Mouse (Mus musculus) neural tube, embryonic 13.5 days (tissue): ENCODE data around the gene Cdk20. TPM values are rescaled to one million over a fixed set of nuclear protein-coding genes. Genes with fewer than 3 reads are reported as not detected.
A peak's percentile ranks its signal among the peaks of the same experiment; 100 is the strongest.
"Not testable (repeated sequence)": the region's sequence is repeated elsewhere in the genome, so short reads cannot be mapped to it uniquely, and the experiment has no call there.

ENCODE experiments used
- ATAC-seq: fragments of 200-750 bp; cut with Nextera tagmentation; 2 replicates; pipeline ENCODE4 v1.8.0; 2017; ENCODE audit warnings: low read depth, mild to moderate bottlenecking, moderate TSS enrichment, moderate library complexity
- H3K27ac ChIP-seq: fragments of 300-500 bp; sonication (generic); replicated peaks from 2 replicates; pipeline ENCODE4 v1.5.1; 2015; ENCODE audit warnings: moderate library complexity, mild to moderate bottlenecking, inconsistent platforms
- H3K27me3 ChIP-seq: fragments of 300-500 bp; sonication (generic); 2 replicates; pipeline ENCODE4 v1.6.1; 2015; ENCODE audit warnings: mild to moderate bottlenecking, inconsistent platforms
- H3K36me3 ChIP-seq: fragments of 300-500 bp; sonication (generic); 2 replicates; pipeline ENCODE4 v1.6.1; 2015; ENCODE audit warnings: mild to moderate bottlenecking, inconsistent platforms
- H3K4me1 ChIP-seq: fragments of 300-500 bp; sonication (generic); replicated peaks from 2 replicates; pipeline ENCODE4 v1.6.1; 2015; ENCODE audit warnings: inconsistent platforms
- H3K4me2 ChIP-seq: fragments of 300-500 bp; sonication (generic); 2 replicates; pipeline ENCODE4 v1.6.1; 2015; ENCODE audit warnings: inconsistent platforms, mild to moderate bottlenecking, moderate library complexity
- H3K4me3 ChIP-seq: fragments of 300-500 bp; sonication (generic); 2 replicates; pipeline ENCODE4 v1.5.1; 2015; ENCODE audit warnings: mild to moderate bottlenecking, inconsistent platforms
- H3K9ac ChIP-seq: fragments of 300-500 bp; sonication (generic); 2 replicates; pipeline ENCODE4 v1.6.1; 2015; ENCODE audit warnings: moderate library complexity, mild to moderate bottlenecking, inconsistent platforms
- H3K9me3 ChIP-seq: fragments of 300-500 bp; sonication (generic); 2 replicates; pipeline ENCODE4 v1.6.1; 2016; ENCODE audit warnings: inconsistent platforms
- WGBS: fragments of 180-500 bp; shearing (Covaris S2); methylation state at CpG from one replicate; pipeline ENCODE4 v1.1.7; 2015; 5-methylcytosine and 5-hydroxymethylcytosine counted together
- polyA plus RNA-seq: library from polyadenylated mRNA; unstranded; fragments of >200 nt; fragmentation: Nextera tagmentation; extraction: Ambion mirVana; gene quantifications from 2 replicates; pipeline ENCODE4 v1.2.1, GENCODE M21; 2015

Gene Cdk20
- polyA plus RNA-seq, 1 experiment from 2014 or later: 16.9 TPM

- no peak overlapping the region for H3K4me3 ChIP-seq
- no peaks in the 10 kb centered on the region for H3K36me3 ChIP-seq
- WGBS: 16% methylated on average over 1 of the region's 1 CpGs
- no peak overlapping the region for H3K9ac ChIP-seq
- H3K9me3 ChIP-seq: no peaks in the 10 kb centered on the region
- H3K27me3 ChIP-seq: no peaks in the 10 kb centered on the region
- no peak overlapping the region for H3K27ac ChIP-seq
- H3K4me2 ChIP-seq: no peak overlapping the region
- no peak for ATAC-seq
- H3K4me1 ChIP-seq: peaks cover 18% of the 10 kb centered on the region
These were observed 2.8 kb upstream of the Cdk20 start for GRCm38 (mm10) chr13:64429328-64429727.

GRCm38 (mm10) chr13:64437801-64438200 is 5.7 kb downstream of the Cdk20 start:
- Histone ChIP-seq H3K4me3 (no peak overlapping the region), H3K4me2 (no peak overlapping the region), H3K9me3 (no peaks in the 10 kb centered on the region), H3K36me3 (peaks cover 19% of the 10 kb centered on the region; the same call in 1 of the 2 replicates), H3K27me3 (no peaks in the 10 kb centered on the region), H3K4me1 (peaks cover 10% of the 10 kb centered on the region), H3K27ac (no peak overlapping the region), H3K9ac (no peak overlapping the region)
- ATAC-seq: no peak
- WGBS: 78% methylated on average over 7 of the region's 7 CpGs

GRCm38 (mm10) chr13:64438863-64439452 is 6.8 kb downstream of the Cdk20 start:
- H3K27me3 ChIP-seq: no peaks in the 10 kb centered on the region
- no peak overlapping the region for H3K4me3 ChIP-seq
- H3K36me3 ChIP-seq: peaks cover 19% of the 10 kb centered on the region; the same call in 1 of the 2 replicates
- WGBS: 55% methylated on average over 9 of the region's 9 CpGs
- peak; percentile 40; the same call in 1 of the 2 replicates for ATAC-seq
- no peaks in the 10 kb centered on the region for H3K4me1 ChIP-seq
- no peak overlapping the region for H3K9ac ChIP-seq
- no peak overlapping the region for H3K4me2 ChIP-seq
- no peak overlapping the region for H3K27ac ChIP-seq
- H3K9me3 ChIP-seq: no peaks in the 10 kb centered on the region

GRCm38 (mm10) chr13:64439471-64439870 is 7.4 kb downstream of the Cdk20 start:
- Histone ChIP-seq H3K9me3 (no peaks in the 10 kb centered on the region), H3K4me1 (no peaks in the 10 kb centered on the region), H3K36me3 (peaks cover 19% of the 10 kb centered on the region; the same call in 1 of the 2 replicates), H3K4me3 (no peak overlapping the region), H3K27ac (no peak overlapping the region), H3K9ac (no peak overlapping the region), H3K4me2 (no peak overlapping the region), H3K27me3 (no peaks in the 10 kb centered on the region)
- no peak for ATAC-seq
- WGBS: 86% methylated on average over 5 of the region's 5 CpGs

- ATAC-seq: no peak
- H3K9me3 ChIP-seq: no peaks in the 10 kb centered on the region
- H3K36me3 ChIP-seq: peaks cover 19% of the 10 kb centered on the region; the same call in 1 of the 2 replicates
- H3K4me3 ChIP-seq: no peak overlapping the region
- no peaks in the 10 kb centered on the region for H3K27me3 ChIP-seq
- WGBS: 81% methylated on average over 4 of the region's 4 CpGs
- no peaks in the 10 kb centered on the region for H3K4me1 ChIP-seq
- H3K4me2 ChIP-seq: no peak overlapping the region
- H3K9ac ChIP-seq: no peak overlapping the region
- H3K27ac ChIP-seq: no peak overlapping the region
These were observed 8.5 kb downstream of the Cdk20 start for GRCm38 (mm10) chr13:64440592-64440991.

GRCm38 (mm10) chr13:64443263-64443894 is 11.3 kb downstream of the Cdk20 start:
- 54% methylated on average over 4 of the region's 4 CpGs for WGBS
- no peak overlapping the region for H3K4me3 ChIP-seq
- H3K36me3 ChIP-seq: 0 out of 2 replicates have a peak, but pooled peaks cover 10% of the 10 kb centered on the region
- H3K9me3 ChIP-seq: no peaks in the 10 kb centered on the region
- no peak overlapping the region for H3K4me2 ChIP-seq
- H3K4me1 ChIP-seq: no peaks in the 10 kb centered on the region
- peak; percentile 70 for ATAC-seq
- H3K27me3 ChIP-seq: no peaks in the 10 kb centered on the region
- no peak overlapping the region for H3K9ac ChIP-seq
- H3K27ac ChIP-seq: no peak overlapping the region

GRCm38 (mm10) chr13:64445254-64445920 is 13.3 kb downstream of the Cdk20 start:
- no peak for ATAC-seq
- Histone ChIP-seq H3K4me3 (no peak overlapping the region), H3K4me2 (no peak overlapping the region), H3K27me3 (no peaks in the 10 kb centered on the region), H3K9me3 (no peaks in the 10 kb centered on the region), H3K9ac (no peak overlapping the region), H3K4me1 (no peaks in the 10 kb centered on the region), H3K36me3 (no peaks in the 10 kb centered on the region), H3K27ac (no peak overlapping the region)
- 70% methylated on average over 9 of the region's 9 CpGs for WGBS

- H3K27me3 ChIP-seq: no peaks in the 10 kb centered on the region
These were observed 15.8 kb downstream of the Cdk20 start for GRCm38 (mm10) chr13:64447947-64448346.

GRCm38 (mm10) chr13:64448729-64449128 is 16.6 kb downstream of the Cdk20 start:
- WGBS: 89% methylated on average over 5 of the region's 5 CpGs
- H3K9ac ChIP-seq: no peak overlapping the region
- no peak overlapping the region for H3K27ac ChIP-seq
- H3K27me3 ChIP-seq: no peaks in the 10 kb centered on the region
- H3K4me2 ChIP-seq: no peak overlapping the region
- no peaks in the 10 kb centered on the region for H3K9me3 ChIP-seq
- no peak overlapping the region for H3K4me3 ChIP-seq
- ATAC-seq: no peak
- H3K4me1 ChIP-seq: no peaks in the 10 kb centered on the region
- H3K36me3 ChIP-seq: no peaks in the 10 kb centered on the region

More at GRCm38 (mm10) chr13:64447947-64448346, 15.8 kb downstream of the Cdk20 start:
- ATAC-seq: peak; percentile 40; the same call in 1 of the 2 replicates
- Histone ChIP-seq H3K27ac (no peak overlapping the region), H3K4me3 (no peak overlapping the region), H3K4me2 (no peak overlapping the region), H3K4me1 (no peaks in the 10 kb centered on the region), H3K9ac (no peak overlapping the region), H3K9me3 (no peaks in the 10 kb centered on the region), H3K36me3 (no peaks in the 10 kb centered on the region)
- 0% methylated on average over 1 of the region's 1 CpGs for WGBS

- no peaks in the 10 kb centered on the region for H3K27me3 ChIP-seq
- no peaks in the 10 kb centered on the region for H3K36me3 ChIP-seq
- H3K27ac ChIP-seq: no peak overlapping the region
- H3K4me1 ChIP-seq: no peaks in the 10 kb centered on the region
- H3K9ac ChIP-seq: no peak overlapping the region
- no peak overlapping the region for H3K4me3 ChIP-seq
- no peaks in the 10 kb centered on the region for H3K9me3 ChIP-seq
- H3K4me2 ChIP-seq: no peak overlapping the region
- ATAC-seq: no peak
- 79% methylated on average over 7 of the region's 7 CpGs for WGBS
These were observed 18.1 kb downstream of the Cdk20 start for GRCm38 (mm10) chr13:64450001-64450794.

GRCm38 (mm10) chr13:64457225-64457978 is 25.3 kb downstream of the Cdk20 start:
- H3K4me2 ChIP-seq, H3K27me3 ChIP-seq, H3K9me3 ChIP-seq, H3K4me1 ChIP-seq, ATAC-seq, H3K27ac ChIP-seq, H3K36me3 ChIP-seq, H3K9ac ChIP-seq, H3K4me3 ChIP-seq: not testable (repeated sequence)
- WGBS: 93% methylated on average over 19 of the region's 19 CpGs
